Mouse (Mus musculus): Measurements from ENCODE around the gene Yae1d1. TPM values are rescaled to one million over a fixed set of nuclear protein-coding genes. Genes with fewer than 3 reads are reported as not detected.

Yae1d1 gene
- total RNA-seq, 2 experiments from 2014 or later = 22.6 to 23.2 TPM

Other genes starting within 250 kb of the Yae1d1 start
- 10 to 100 TPM; 58.7 to 58.9 TPM for gene Cdk13, start 188.3 kb downstream of the Yae1d1 start, total RNA-seq (2021)
- 10 to 100 TPM; 57.7 to 58.3 TPM for gene Rala, start 49.1 kb downstream of the Yae1d1 start, total RNA-seq (2021)